Mouse (Mus musculus): ENCODE data around the gene Apoc1.

The Apoc1 gene

GRCm38 (mm10) chr7:19691873-19692865, at the start of gene Apoc1:
TSS of gene Apoc1 (minus strand) at chr7:19692660.
- DNase-seq (ENCODE audit: low read depth, low spot score): no peak

GRCm38 (mm10) chr7:19741329-19742031, 49.0 kb upstream of the Apoc1 start:
- DNase-seq (ENCODE audit: low read depth, low spot score): no peak

GRCm38 (mm10) chr7:19740269-19740668, 47.8 kb upstream of the Apoc1 start:
- no peak for DNase-seq (ENCODE audit: low read depth, low spot score)

GRCm38 (mm10) chr7:19738771-19739170, 46.3 kb upstream of the Apoc1 start:
- no peak for DNase-seq (ENCODE audit: low read depth, low spot score)

GRCm38 (mm10) chr7:19736389-19737057, 44.1 kb upstream of the Apoc1 start:
- DNase-seq (ENCODE audit: low read depth, low spot score): no peak

GRCm38 (mm10) chr7:19734178-19734666, 41.8 kb upstream of the Apoc1 start:
- DNase-seq (ENCODE audit: low read depth, low spot score): no peak

GRCm38 (mm10) chr7:19726541-19726940, 34.1 kb upstream of the Apoc1 start:
- DNase-seq (ENCODE audit: low read depth, low spot score): no peak

- no peak for DNase-seq (ENCODE audit: low read depth, low spot score)
Observed at GRCm38 (mm10) chr7:19724167-19724566, 31.7 kb upstream of the Apoc1 start.

GRCm38 (mm10) chr7:19722754-19723195, 30.3 kb upstream of the Apoc1 start:
- DNase-seq (ENCODE audit: low read depth, low spot score): no peak

- DNase-seq (ENCODE audit: low read depth, low spot score): no peak
Observed at GRCm38 (mm10) chr7:19719200-19719599, 26.7 kb upstream of the Apoc1 start.

- DNase-seq (ENCODE audit: low read depth, low spot score): no peak
Observed at GRCm38 (mm10) chr7:19718297-19718952, 26.0 kb upstream of the Apoc1 start.

- no peak for DNase-seq (ENCODE audit: low read depth, low spot score)
Observed at GRCm38 (mm10) chr7:19717346-19717745, 24.9 kb upstream of the Apoc1 start.

GRCm38 (mm10) chr7:19716822-19717221, 24.4 kb upstream of the Apoc1 start:
- DNase-seq (ENCODE audit: low read depth, low spot score): no peak

GRCm38 (mm10) chr7:19716055-19716682, 23.7 kb upstream of the Apoc1 start:
- DNase-seq (ENCODE audit: low read depth, low spot score): no peak

- peak; percentile 100 for DNase-seq (ENCODE audit: low read depth, low spot score)
Observed at GRCm38 (mm10) chr7:19715239-19716054, 23.0 kb upstream of the Apoc1 start, which contains the start of gene Tomm40. TSS of gene Tomm40 (minus strand) at chr7:19715438.

- DNase-seq (ENCODE audit: low read depth, low spot score): no peak
Observed at GRCm38 (mm10) chr7:19714836-19715235, 22.4 kb upstream of the Apoc1 start.

- DNase-seq (ENCODE audit: low read depth, low spot score): no peak
Observed at GRCm38 (mm10) chr7:19713598-19713997, 21.1 kb upstream of the Apoc1 start.

- DNase-seq (ENCODE audit: low read depth, low spot score): peak; percentile 44
Observed at GRCm38 (mm10) chr7:19713196-19713595, 20.7 kb upstream of the Apoc1 start.

GRCm38 (mm10) chr7:19712414-19712813, 20.0 kb upstream of the Apoc1 start:
- no peak for DNase-seq (ENCODE audit: low read depth, low spot score)

- DNase-seq (ENCODE audit: low read depth, low spot score): no peak
Observed at GRCm38 (mm10) chr7:19710650-19711049, 18.2 kb upstream of the Apoc1 start.

Measured in CD4-positive helper T cell, adult 2 months (primary cell).